Mouse (Mus musculus): Measurements from ENCODE around the gene Ezh1. TPM values are rescaled to one million over a fixed set of nuclear protein-coding genes. Genes with fewer than 3 reads are reported as not detected.
"Not testable (repeated sequence)": the region's sequence is repeated elsewhere in the genome, so short reads cannot be mapped to it uniquely, and the experiment has no call there.

The Ezh1 gene
- polyA plus RNA-seq, 1 experiment = 4.5 TPM

DNA sequence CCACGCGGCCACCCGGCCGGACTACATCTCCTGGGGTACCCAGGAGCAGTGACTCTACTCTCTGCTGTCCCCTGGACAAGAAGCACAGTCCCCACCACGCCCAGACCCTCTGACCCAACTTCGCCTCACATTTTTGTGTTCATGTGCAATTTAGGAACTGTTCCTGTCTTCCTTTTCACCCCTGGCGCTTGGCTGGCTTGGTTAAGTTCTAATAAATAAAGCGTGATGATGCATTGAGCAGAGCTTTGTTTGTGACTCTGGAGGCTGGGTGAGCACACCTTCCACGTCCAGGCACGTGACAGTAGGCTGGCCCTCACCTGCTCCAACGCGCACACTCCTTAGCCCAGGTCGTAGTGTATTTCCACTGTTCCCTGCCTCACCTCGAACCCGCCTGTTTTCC lies 64.7 kb downstream of the Ezh1 start:
- no peak overlapping the region for H3K4me3 ChIP-seq (ENCODE audit: insufficient read depth, poor library complexity, severe bottlenecking)
- no peak for TF ChIP-seq USF1 (IDR thresholded peaks at IDR 0.05; ENCODE audit: low read depth)
- TF ChIP-seq MYOD1 (IDR thresholded peaks at IDR 0.05; ENCODE audit: control insufficient read depth, insufficient read length, low read depth) = no peak
- no peak for TF ChIP-seq MYOG (IDR thresholded peaks at IDR 0.05; ENCODE audit: control insufficient read depth, extremely low read depth, insufficient read length)
- TF ChIP-seq MAX (IDR thresholded peaks at IDR 0.05) = no peak
- TF ChIP-seq FOSL1 (IDR thresholded peaks at IDR 0.05; ENCODE audit: insufficient read depth, low read length, poor library complexity, severe bottlenecking) = no peak
- no peak for TF ChIP-seq CEBPB (IDR thresholded peaks at IDR 0.05; ENCODE audit: low read depth)
- no peak for TF ChIP-seq CTCF (IDR thresholded peaks at IDR 0.05; ENCODE audit: control insufficient read depth, insufficient read depth, insufficient read length)
- H3K36me3 ChIP-seq (ENCODE audit: control insufficient read depth, insufficient read depth) = peaks cover 42% of the 10 kb centered on the region
- no peaks in the 10 kb centered on the region for H3K79me2 ChIP-seq (ENCODE audit: control insufficient read depth, insufficient read depth)
- no peaks in the 10 kb centered on the region for H3K27me3 ChIP-seq (ENCODE audit: control insufficient read depth, insufficient read depth, insufficient read length)
- no peaks in the 10 kb centered on the region for H3K79me3 ChIP-seq (ENCODE audit: low read depth)
- H3ac ChIP-seq (ENCODE audit: control insufficient read depth, insufficient read length, low read depth) = no peak overlapping the region

DNA sequence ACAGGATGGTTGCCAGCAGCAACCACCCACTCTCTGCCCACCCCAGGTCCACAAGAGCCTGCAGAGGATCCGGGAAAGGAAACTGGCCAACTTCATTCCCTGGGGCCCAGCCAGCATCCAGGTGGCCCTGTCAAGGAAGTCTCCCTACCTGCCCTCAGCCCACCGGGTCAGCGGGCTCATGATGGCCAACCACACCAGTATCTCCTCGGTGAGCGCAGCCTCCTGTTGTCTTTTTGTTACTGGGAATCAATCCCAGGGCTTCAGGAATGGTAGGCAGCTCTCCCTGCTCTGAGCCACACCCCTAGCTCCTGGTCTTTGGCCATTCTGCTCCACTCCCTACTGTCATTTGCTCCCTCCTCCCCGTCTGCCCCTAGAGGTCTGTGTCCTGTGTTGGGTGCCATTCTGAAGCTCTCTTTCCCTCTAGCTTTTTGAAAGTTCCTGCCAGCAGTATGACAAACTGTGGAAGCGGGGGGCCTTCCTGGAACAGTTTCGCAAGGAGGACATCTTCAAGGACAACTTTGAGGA lies 65.2 kb downstream of the Ezh1 start:
- H3ac ChIP-seq (ENCODE audit: control insufficient read depth, insufficient read length, low read depth); H3K27me3 ChIP-seq (ENCODE audit: control insufficient read depth, insufficient read depth, insufficient read length); H3K79me3 ChIP-seq (ENCODE audit: low read depth); H3K79me2 ChIP-seq (ENCODE audit: control insufficient read depth, insufficient read depth); H3K4me3 ChIP-seq (ENCODE audit: insufficient read depth, poor library complexity, severe bottlenecking): not testable (repeated sequence)
- H3K36me3 ChIP-seq (ENCODE audit: control insufficient read depth, insufficient read depth) = peaks cover 38% of the 10 kb centered on the region

DNA sequence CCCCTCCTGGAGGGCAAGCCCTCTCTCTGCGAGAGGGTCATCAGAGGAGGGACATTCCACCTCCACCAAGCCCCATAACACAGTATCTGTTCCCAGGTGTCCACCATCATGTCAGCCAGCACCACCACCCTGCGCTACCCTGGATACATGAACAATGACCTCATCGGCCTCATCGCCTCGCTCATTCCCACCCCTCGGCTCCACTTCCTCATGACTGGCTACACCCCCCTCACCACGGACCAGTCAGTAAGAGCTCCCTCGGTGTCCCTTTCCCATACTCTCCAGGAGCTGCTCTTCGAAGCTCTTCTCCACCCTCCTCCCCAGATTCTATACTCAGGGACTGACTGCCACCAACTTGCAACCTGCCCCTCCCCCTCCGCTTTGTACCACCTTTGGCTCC lies 66.1 kb downstream of the Ezh1 start:
- peaks cover 29% of the 10 kb centered on the region for H3K36me3 ChIP-seq (ENCODE audit: control insufficient read depth, insufficient read depth)
- H3K4me3 ChIP-seq (ENCODE audit: insufficient read depth, poor library complexity, severe bottlenecking); H3K27me3 ChIP-seq (ENCODE audit: control insufficient read depth, insufficient read depth, insufficient read length); H3ac ChIP-seq (ENCODE audit: control insufficient read depth, insufficient read length, low read depth); H3K79me3 ChIP-seq (ENCODE audit: low read depth); H3K79me2 ChIP-seq (ENCODE audit: control insufficient read depth, insufficient read depth): not testable (repeated sequence)

DNA sequence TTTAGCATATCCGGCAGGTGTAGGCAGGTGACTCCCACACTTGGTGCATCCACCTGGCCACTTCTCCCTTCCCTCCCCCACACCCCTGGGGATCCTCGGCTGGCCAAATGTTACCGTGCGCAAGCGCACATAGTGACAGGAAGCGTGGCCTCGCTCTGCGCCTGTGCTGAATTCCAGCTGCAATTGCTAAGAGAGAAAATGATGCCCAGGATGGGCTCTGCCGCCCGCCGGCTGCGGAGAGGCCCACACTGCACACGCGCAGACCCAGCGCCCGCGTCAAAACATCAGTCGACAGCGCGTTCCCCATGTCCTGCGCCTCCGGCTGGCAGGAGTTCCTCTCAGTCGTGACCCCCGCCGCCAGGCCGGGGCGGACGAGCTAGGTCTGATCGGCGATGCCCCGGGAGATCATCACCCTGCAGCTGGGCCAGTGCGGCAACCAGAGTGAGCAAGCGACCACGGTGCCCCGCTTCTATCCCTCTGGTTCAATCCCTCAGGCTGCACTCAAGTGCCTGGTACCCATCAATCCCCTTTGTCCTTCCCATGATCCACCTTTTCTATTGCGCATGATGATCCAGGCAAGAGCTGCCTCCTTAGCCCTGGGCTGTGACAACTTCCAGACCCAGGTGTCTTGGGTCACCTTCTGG lies 70.4 kb downstream of the Ezh1 start, which contains the start of gene Tubg2:
Gene Tubg2, plus strand, starts transcription at position 180 of the 644 bp plus-strand sequence.
- no peaks in the 10 kb centered on the region for H3K27me3 ChIP-seq (ENCODE audit: control insufficient read depth, insufficient read depth, insufficient read length)
- no peak within 1 kb of the TSS for H3K4me3 ChIP-seq (ENCODE audit: insufficient read depth, poor library complexity, severe bottlenecking)
- TF ChIP-seq CEBPB (IDR thresholded peaks at IDR 0.05; ENCODE audit: low read depth) (no peak), USF1 (IDR thresholded peaks at IDR 0.05; ENCODE audit: low read depth) (no peak), MYOG (IDR thresholded peaks at IDR 0.05; ENCODE audit: control insufficient read depth, extremely low read depth, insufficient read length) (no peak), MAX (IDR thresholded peaks at IDR 0.05) (no peak), MYOD1 (IDR thresholded peaks at IDR 0.05; ENCODE audit: control insufficient read depth, insufficient read length, low read depth) (no peak), FOSL1 (IDR thresholded peaks at IDR 0.05; ENCODE audit: insufficient read depth, low read length, poor library complexity, severe bottlenecking) (no peak), CTCF (IDR thresholded peaks at IDR 0.05; ENCODE audit: control insufficient read depth, insufficient read depth, insufficient read length) (no peak)
- no peaks in the 10 kb centered on the region for H3K79me2 ChIP-seq (ENCODE audit: control insufficient read depth, insufficient read depth)
- no peaks in the 10 kb centered on the region for H3K36me3 ChIP-seq (ENCODE audit: control insufficient read depth, insufficient read depth)
- peak within 1 kb of the TSS; percentile 30 for H3ac ChIP-seq (ENCODE audit: control insufficient read depth, insufficient read length, low read depth)
- H3K79me3 ChIP-seq (ENCODE audit: low read depth) = no peaks in the 10 kb centered on the region

DNA sequence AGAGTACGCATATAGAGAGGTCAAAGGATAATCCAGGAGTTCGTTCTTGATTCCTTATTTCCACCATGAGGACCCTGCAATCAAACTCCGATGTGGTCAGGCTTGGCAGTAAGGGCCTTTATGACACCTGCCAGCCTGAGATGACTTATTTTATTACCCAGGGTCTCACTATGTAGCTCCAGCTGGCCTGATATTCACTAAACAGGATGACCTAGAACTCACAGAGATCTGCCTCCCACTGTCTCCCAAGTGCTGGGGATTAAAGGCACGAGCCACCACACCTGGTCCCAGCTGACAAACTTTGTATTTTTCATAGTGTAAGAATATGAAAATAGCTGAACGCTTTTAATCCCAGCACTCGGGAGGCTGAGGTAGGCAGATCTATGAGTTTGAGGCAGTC lies 71.1 kb downstream of the Ezh1 start:
- Histone ChIP-seq H3K36me3 (ENCODE audit: control insufficient read depth, insufficient read depth) (no peaks in the 10 kb centered on the region), H3ac (ENCODE audit: control insufficient read depth, insufficient read length, low read depth) (no peak overlapping the region), H3K4me3 (ENCODE audit: insufficient read depth, poor library complexity, severe bottlenecking) (no peak overlapping the region), H3K27me3 (ENCODE audit: control insufficient read depth, insufficient read depth, insufficient read length) (no peaks in the 10 kb centered on the region), H3K79me3 (ENCODE audit: low read depth) (no peaks in the 10 kb centered on the region), H3K79me2 (ENCODE audit: control insufficient read depth, insufficient read depth) (no peaks in the 10 kb centered on the region)
- TF ChIP-seq MYOG (IDR thresholded peaks at IDR 0.05; ENCODE audit: control insufficient read depth, extremely low read depth, insufficient read length) (no peak), MYOD1 (IDR thresholded peaks at IDR 0.05; ENCODE audit: control insufficient read depth, insufficient read length, low read depth) (no peak), USF1 (IDR thresholded peaks at IDR 0.05; ENCODE audit: low read depth) (no peak), FOSL1 (IDR thresholded peaks at IDR 0.05; ENCODE audit: insufficient read depth, low read length, poor library complexity, severe bottlenecking) (no peak), CTCF (IDR thresholded peaks at IDR 0.05; ENCODE audit: control insufficient read depth, insufficient read depth, insufficient read length) (no peak)

DNA sequence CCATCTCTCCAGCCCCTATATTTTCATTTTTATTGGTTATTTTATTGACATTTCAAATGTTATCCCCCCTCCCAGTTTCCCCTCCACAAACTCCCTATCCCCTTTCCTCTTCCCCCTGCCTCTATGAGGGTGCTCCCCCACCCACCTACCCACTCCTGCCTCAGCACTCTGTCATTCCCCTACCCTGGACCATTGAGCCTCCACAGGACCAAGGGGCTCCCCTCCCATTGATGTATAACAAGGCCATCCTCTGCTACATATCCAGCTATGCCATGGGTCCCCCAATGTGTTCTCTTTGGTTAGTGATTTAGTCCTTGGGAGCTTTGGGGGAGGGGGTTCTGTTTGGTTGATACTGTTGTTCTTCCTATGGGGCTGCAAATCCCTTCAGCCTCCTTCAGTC lies 71.6 kb downstream of the Ezh1 start:
- Histone ChIP-seq H3K79me3 (ENCODE audit: low read depth) (no peaks in the 10 kb centered on the region), H3K4me3 (ENCODE audit: insufficient read depth, poor library complexity, severe bottlenecking) (no peak overlapping the region), H3K36me3 (ENCODE audit: control insufficient read depth, insufficient read depth) (no peaks in the 10 kb centered on the region), H3K27me3 (ENCODE audit: control insufficient read depth, insufficient read depth, insufficient read length) (no peaks in the 10 kb centered on the region), H3K79me2 (ENCODE audit: control insufficient read depth, insufficient read depth) (no peaks in the 10 kb centered on the region), H3ac (ENCODE audit: control insufficient read depth, insufficient read length, low read depth) (no peak overlapping the region)
- TF ChIP-seq MAX (IDR thresholded peaks at IDR 0.05) = no peak

Data from C2C12 (cell line).